Mouse (Mus musculus) spleen, adult 18-20 months (tissue): Measurements from ENCODE around the gene Tesk1.

Source experiments
- DNase-seq, 2 experiments: peaks; one replicate each; pipeline ENCODE4 v3.0.0; 2022; ENCODE audit warnings: mixed read lengths in 2 of 2

Gene Tesk1

DNA sequence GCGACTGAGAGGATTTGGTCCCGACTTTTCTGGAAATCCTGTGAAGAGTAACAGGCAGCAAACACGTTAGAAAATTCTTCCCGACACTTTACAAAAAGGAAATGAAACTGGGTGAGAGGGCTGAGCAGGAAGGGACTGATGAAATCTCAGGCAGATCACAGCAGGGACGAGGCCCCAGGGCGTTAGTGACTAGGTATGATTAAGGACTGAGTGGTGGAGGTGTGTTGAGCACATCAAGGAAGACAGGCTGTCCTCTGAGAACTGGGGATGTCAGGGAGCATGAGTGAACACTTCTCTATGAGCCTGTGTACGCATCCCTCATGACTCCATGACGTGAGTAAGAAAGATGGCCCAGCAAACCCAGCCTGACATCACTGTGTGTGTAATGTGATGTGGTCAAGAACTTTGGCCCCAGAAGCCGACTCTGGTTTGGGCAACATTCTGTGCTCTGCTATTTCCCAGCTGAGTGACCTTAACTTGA lies 21.9 kb upstream of the Tesk1 start:
- DNase-seq: no peak

DNA sequence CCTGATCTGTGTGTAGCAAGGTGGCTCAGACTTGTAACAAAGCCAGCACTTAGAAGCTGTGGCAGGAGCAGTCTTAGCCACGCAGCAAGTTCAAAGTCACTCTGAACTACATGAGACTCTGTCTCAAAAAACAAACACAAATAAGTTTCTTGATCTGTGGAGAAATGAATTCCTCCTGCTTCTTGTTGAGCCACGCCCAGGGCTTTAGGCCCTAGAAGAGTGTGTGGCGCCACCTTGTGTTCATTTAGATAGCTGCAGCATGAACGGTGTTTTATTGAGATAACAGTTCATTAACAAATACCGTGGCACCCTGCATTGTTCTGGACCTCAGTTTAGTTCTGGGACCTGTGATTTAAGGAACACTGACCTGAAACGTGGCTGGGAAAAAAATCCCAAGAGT lies 21.4 kb upstream of the Tesk1 start:
- DNase-seq: peak in 1 of 2 experiments; percentile 61

DNA sequence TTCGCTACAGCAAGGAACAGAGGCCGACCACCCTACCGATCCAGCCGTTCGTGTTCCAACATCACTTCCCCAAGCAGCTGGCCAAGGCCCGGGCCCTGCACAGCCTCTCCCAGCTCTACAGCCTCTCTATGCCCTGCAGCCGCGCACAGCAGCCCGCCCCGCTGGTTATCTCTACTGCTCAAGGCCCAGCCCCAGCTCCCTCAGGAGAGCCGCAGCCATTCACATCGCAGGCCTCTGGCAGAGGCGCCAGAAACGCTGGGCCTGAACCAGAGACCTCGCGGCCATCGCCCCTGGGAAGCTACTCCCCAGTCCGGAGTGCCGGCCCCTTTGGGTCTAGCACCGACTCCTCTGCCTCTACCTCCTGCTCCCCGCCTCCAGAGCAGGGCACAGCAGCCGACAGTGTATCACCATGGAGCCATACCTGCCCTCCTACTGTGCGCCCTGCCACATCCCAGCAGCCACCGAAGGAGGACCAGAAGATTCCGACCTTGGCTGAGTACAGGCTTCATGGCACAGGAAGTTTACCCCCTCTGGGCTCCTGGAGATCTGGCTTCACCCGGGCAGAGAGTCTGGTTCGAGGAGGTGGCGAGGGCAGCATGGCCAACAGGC lies 20.0 kb upstream of the Tesk1 start:
- no peak for DNase-seq

DNA sequence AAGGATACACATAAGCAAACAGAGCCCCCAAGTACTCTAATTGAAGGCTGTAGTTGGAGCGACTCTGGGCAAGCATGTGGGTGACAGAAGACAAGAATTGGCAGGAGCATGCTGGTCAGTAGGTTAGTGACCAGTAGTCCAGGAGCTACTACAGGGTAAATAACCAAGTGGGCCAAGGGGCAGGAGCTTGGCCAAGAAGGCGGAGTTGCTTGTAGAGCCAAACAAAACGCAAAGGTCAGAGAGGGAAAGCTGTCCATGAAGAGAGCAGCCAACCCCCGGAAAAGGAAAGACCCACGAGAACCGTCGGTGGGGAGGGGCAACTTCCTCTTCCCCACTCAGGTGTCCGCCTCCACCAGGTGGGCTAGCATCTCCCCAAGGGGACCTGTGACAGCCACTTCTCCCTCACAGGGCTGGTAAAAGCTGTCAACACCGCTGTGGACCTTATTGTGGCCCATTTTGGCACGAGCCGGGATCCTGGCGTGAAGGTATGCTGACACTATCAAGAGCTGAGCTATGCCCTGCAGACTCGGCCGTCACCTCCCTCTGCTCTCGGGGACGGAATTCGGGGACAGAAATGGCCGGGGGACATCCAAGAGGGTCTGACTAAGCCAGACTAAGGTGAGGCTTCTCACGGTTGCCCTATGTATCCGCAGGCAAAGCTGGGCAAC lies 18.3 kb upstream of the Tesk1 start:
- DNase-seq: no peak

DNA sequence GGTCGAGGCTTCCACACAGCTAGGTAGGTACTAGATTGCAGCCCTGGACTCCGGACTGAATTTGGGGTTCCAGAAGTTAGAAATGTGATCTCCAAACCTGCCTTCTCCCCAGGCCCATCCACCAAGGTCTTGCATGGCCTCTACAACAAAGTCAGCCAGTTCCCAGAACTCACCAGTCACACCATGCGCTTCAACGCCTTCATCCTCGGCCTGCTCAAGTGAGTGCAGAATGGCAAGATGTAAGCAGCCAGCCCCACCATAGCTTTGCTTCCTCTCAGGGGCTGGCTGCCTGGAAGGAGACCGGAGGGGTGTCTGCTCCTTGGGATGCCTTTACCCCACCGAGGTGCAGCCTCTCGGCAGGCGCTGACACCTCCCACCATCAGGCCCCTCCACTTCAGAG lies 17.7 kb upstream of the Tesk1 start:
- DNase-seq: no peak

DNA sequence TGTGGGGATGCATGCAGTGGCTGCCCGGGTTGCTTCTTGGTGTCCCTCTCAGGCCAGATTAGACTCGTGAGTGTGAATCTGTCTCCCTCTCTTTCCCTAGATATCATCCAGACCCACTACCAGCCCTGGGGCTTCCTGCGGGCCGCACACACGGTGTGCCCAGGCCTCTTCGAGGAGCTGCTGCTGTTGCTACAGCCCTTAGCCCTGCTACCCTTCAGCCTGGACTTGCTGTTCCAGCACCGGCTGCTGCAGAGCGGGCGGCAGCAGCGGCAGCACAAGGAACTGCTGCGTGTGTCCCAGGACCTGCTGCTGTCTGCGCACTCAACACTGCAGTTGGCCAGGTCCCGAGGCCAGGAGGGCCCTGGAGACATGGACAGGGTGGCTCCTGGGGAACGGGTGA lies 16.5 kb upstream of the Tesk1 start:
- no peak for DNase-seq

DNA sequence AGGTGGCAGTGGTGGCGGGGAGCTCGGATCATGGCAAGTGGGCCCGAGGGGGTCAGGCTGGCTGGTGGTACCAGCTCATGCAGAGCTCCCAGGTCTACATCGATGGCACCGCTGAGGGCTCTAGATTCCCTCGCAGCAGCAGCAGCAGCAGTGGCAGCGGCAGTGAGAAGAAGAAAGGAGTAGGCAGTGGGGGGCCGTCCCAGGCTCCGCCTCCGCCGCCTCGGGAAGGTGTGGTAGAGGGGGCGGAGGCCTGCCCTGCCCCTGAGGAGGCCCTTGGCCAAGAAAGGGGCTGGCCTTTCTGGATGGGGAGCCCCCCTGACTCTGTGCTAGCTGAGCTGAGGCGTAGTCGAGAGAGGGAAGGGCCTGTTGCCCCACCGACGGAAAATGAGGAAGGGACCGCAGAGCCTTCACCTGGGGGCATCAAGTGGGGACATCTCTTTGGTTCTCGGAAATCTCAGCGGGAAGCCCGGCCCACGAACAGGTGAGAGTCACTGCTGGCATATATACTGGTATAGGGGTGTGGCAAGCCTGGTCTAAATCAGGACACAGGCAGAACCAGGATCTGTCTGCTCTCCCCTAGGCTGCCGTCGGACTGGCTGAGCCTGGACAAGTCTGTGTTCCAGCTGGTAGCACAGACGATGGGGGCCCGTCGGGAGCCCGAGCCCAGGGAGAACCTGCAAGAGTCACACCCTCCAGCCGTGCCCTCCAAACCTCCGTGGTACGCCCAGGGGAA lies 15.9 kb upstream of the Tesk1 start:
- no peak for DNase-seq

DNA sequence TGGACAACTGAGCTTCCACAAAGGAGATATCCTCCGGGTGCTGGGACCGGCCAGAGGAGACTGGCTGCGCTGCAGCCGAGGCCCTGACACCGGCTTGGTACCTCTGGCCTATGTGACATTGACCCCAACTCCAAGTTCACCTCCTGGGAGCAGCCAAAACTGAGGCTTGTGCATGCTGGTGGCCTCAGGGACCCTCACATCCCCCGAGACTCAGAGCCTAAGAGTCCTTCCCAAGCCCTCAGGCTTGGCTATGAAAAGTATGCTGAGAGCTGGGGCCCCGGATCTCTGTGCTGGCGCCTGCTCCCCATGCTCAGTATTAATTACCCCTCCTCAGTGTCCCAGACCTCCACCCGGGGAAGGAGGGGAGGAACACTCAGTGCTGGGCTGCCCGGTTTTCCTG lies 15.3 kb upstream of the Tesk1 start:
- no peak for DNase-seq

DNA sequence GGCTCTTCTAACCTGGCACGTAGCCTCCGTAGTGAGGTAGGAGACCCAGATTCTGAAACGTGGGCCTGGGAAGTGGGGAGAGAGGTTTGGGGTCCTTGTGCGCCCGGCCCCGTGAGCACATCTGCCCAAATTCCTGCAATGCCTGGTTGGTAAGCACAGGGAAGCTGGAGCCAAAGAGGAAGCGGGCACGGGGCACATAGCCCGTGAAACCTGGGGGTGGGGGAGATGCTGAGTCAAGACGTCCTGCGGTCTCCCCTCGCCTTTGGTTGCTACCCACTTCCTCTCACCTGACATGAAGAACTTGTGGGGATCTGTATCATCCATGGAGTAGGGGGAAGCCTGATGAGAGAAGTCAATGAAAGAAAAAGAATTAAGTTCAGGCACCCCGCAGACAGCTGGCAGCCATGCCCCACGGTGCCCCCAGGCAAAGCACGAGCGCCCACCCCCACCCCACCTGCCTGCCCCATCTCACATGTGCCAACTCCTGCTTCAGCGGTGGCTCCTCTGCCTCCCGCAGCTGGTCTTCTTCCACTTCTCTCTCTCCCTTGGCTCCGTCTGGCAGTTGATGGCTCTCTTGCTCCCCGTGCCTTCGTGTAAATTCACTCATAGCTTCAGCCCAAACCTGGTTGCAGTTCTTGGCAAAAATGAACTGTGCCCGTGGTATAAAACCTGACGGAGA lies 14.1 kb upstream of the Tesk1 start:
- DNase-seq: no peak

DNA sequence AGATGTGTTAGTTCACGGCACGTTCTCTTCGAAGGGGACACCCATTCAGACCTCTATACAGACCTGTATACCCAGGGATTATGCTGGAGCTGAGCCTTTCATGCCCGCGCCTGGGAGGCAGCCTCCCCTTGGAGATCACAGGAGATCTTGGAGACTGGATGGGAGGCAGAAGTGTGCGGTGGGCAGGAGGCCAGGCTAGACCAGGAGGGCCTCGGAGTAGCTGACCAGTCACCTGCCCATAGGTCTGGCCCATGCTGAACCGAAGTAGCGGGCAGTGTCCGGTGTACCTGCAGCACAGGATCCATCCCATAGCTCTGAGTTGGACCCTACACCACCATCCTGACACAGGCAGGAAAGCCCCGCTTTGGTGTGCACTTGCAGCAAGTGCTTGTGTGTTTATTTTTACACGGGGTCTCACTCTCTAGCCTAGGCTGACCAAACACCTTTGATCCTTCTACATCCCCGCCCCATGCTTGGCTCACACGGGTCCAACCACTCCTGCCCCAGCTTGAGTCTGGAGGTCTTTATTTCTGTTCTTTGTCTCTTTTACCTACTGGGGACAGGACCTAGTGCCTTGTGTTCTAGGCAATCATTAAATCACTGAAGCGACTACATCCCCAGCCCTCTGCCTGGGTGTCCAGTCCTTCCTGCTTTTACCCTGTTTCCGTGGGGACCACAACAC lies 13.4 kb upstream of the Tesk1 start:
- no peak for DNase-seq

DNA sequence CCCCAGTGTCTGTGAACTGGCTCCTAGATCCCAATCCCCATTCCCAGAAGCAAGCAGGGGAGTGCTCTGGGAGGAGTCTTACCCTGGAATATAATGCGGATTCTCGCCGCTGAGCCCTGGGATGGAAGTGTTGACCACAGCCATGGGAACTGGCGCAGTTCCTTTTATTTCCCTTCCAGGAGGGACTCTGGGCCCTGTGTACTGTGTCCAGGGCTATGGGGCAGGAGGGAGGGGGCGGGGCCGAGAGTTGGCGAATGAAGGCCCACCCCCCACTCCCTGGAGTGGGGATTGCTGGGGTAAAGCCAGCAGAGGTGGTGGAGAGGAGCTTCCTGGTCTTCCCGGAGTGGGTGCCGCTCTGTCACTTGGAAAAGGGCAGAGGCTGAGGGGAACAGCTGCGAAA lies 12.8 kb upstream of the Tesk1 start, which contains the start of gene Fam166b:
Gene Fam166b, minus strand, starts transcription at position 189 of the 400 bp plus-strand sequence.
- no peak for DNase-seq

DNA sequence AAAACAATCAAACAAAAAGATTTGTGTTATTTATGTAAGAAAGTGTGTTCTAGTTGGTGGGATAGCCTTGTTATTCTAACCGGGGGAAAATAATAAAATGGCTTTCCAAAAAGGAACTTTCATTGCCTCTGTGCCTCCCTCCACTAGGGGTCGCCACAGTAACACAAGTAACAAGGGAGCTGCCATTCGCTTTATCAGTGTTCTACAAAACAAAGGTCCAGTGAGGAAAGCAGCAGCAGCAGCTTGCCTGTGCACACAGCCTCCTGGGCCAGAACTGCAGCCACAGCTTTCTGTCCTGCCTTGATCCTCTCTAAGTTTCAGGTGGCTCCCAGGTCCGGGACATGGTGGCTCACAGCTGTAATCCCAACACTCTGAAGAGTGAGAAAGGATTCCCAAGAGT lies 10.0 kb upstream of the Tesk1 start:
- DNase-seq: peak; percentile 57 to 78

DNA sequence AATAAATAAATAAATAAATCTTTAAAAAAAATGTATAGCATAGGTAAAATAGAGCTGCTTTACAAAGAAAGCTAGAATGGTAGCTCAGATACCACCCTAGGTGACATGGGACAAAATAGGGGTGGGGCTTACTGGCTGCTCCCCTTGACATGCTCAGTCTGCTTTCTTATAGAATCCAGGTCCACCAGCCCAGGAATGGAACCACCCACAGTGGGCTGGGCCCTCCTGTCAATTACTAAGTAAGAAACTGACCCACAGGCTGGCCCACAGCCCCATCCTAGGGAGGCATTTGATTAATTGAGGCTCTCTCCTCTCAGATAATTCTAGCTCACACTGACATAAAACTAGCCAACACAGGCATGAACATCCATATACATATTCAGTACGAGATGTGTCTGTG lies 8.9 kb upstream of the Tesk1 start:
- no peak for DNase-seq

DNA sequence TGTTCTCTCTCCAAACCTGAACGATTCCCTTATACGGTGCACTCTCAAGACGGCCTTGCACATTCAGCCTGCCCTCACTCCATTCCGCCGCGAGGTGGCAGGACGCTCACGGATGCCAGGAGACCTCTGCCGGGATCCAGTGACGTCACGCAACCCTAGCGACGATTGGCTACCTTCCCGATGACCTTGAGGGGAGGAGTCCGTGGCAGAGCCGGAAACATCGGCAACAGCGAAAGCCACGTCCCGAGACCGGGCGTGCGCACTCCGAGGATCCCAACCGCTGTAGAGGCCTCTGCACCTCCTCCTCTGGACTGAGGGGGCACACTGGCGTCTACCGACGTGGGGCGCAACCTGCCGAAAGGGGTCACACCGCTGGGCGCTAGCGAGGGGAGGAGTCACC lies 305 bp downstream of the Tesk1 start:
- DNase-seq: peak; percentile 97 to 98

DNA sequence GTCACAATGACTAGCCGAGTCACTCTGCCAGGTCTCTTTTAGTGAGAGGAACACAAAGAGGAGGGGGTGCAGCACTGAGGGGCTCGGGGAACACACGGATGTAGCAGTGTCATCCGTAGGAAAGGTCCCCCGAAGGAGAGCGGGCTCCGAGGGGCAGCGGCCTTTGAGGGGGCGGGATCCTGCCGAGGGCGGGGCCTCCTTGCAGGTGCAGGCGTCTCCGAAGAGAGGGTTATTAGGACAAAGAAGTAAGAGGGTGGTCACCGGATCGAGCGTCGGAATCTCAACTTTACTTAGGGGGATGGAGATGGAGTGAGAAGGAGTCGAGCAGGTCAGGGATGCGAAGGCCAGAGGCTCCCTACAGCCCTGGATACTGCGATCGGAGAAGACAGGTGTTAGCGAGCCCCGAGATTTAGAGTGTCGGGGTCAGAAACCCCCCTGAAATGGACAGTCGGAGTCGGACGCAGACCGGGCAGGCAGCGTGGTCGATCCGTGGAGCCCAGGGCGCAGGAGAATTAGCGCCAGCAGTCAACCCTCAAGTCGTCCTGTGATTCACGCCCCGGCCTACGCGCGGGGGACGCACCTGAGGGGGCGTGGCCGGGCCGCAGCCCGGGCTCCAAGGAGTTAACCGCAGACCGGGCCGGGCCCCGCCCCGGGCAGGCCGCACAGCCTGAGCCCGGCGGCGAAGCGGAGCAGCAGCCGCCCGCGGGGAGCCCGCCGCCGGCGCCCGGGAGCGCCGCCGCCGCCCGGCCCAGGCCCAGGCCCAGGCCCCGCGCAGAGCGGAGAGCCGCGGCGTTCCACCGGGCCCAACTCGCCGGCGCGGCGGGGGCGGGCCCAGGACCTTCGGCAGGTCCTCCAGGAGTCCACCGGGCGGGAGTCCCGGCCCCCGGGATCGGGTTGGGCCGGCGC lies 970 bp downstream of the Tesk1 start:
- DNase-seq: peak; percentile 75 to 79

DNA sequence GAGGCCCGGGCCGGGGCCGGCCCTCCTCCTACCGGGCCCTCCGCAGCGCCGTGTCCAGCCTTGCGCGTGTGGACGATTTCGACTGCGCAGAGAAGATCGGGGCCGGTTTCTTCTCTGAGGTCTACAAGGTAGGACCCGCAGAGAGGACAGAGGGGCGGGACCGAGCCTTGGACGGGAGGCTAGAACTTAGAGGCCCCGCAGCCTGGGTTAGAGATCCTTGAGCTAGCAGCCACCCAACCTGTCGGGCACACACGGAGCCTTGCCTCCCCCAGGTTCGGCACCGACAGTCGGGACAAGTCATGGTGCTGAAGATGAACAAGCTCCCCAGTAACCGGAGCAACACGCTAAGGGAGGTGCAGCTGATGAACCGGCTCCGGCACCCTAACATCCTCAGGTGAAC lies 1.8 kb downstream of the Tesk1 start:
- peak; percentile 38 to 40 for DNase-seq

DNA sequence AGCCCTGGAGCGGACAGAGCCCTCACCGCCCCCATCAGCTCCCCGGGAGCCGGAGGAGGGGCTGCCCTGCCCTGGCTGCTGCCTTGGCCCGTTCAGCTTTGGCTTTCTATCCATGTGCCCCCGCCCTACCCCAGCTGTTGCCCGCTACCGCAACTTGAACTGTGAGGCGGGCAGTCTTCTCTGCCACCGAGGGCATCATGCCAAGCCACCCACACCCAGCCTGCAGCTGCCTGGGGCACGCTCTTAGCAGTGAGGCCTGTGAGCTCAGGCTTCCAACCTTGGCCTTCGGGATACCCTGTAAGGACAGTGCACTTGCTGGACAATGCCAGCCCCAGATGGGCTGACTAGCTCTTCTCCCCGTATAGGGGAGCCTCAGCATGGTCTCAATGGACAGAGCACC lies 5.5 kb downstream of the Tesk1 start:
- no peak for DNase-seq

DNA sequence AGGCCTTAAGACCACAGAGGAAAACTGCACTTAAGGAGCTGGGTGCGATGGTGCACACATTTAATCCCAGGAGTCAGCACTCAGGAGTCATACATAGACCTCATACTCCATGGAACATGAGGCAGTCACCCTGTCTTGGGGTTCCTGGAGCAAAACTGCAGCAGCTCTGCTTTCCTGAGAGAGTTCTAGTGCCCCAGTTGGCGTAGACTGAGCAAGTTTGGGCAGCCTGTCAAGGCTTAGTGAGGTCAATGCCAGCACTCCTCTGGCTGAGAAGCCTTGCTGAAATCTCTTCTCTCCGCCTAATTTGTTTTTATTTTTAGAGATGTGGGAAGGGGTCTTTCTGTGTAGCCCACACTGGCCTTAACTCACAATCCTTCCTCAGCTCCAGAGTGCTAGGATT lies 6.8 kb downstream of the Tesk1 start:
- no peak for DNase-seq

DNA sequence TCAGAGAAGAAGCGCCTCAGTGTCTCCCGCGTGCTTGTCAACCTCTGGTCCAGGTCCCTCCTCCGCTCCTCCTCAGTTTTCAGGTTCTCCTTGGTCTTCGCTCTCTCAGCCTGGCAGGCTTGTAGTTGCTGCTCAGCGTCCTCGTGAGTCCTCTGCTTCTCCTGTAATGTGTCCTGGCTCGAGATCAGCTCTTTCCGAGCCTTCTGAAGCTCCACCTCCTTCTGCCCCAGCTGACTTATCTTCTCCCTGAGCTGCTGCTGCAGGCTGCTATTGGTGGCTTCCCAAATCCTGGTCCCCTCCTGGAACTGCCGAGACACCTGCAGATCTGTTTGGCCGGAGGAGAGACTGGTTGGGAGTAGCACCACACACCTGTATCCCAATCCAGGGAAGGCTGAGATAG lies 10.6 kb downstream of the Tesk1 start:
- DNase-seq: no peak

DNA sequence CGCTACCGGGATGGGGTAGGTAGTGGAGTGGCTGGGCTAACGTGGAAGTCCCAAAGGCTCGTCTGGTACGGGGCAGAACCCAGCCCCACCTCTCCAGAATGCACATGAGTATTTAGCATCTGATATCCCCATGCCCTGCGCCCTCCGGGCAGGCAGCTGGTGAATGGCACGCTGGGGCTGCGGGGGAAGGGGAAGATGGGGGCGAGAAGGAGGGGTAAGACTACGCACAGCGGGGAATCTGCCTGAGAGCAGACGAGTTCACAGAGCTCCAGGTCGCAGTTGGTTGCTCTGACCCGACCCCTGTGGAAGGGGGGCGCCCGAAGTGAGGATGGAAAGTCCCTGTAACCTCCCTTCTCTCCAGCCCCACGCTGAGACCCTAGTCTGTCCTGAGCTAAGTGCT lies 11.7 kb downstream of the Tesk1 start:
- DNase-seq: no peak

DNA sequence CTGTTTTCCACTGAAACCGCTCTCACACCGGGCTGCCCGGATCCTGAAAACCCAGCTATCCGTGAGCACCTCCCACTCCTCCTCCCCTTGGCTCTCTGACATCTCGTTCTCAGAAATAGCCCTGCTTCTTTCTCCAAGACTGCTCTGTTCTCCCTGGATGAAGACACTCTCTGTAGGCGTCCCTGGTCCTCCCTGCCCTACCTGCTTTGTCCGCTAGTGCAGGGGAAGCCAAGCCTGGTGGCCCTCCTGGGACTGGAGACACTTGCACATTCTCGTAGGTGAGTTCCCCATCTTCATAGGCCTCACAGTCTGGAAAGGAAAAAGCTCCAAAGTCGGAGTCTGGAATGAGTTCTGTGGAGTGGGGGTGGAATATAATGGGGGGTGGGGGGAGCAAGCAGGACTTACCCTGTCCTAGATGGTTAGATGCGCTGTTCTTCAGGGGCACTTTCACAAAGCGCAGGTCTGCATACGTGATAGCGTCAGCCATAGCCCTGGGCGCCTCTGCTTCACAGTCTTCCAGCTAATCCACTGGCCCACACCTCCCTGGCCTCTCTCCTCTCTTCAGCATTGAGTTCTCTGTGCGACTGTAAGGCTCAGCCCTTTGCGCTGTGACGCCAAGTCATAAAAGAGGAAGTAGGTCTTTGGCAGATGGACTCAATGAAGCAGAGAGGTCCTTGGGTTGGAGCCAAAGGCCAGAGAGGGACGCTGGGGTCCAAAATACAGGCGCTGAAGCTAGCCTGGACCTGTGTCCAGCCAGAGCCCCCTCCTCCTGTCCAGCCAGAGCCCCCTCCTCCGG lies 12.5 kb downstream of the Tesk1 start, which contains the start of gene Cd72:
Gene Cd72, minus strand, starts transcription at position 588 of the 796 bp plus-strand sequence.
- peak; percentile 59 to 60 for DNase-seq
